Mouse (Mus musculus) spleen, postnatal 36 days (tissue): ENCODE data around the gene Ap1ar.

Experiments used
- DNase-seq, 2 experiments: peaks; one replicate each; pipeline ENCODE4 v3.0.0; 2022; ENCODE audit warnings: low spot score in 2 of 2, mixed read lengths in 1 of 2

Ap1ar gene

GRCm38 (mm10) chr3:127757886-127758301 is 79.4 kb downstream of the Ap1ar start:
- DNase-seq = no peak
